Mouse (Mus musculus): ENCODE data around the gene Myo5a.
"Not testable (repeated sequence)": the region's sequence is repeated elsewhere in the genome, so short reads cannot be mapped to it uniquely, and the experiment has no call there.

Myo5a gene

GRCm38 (mm10) chr9:75209246-75209645 lies 138.4 kb downstream of the Myo5a start:
- no peak for DNase-seq

DNA sequence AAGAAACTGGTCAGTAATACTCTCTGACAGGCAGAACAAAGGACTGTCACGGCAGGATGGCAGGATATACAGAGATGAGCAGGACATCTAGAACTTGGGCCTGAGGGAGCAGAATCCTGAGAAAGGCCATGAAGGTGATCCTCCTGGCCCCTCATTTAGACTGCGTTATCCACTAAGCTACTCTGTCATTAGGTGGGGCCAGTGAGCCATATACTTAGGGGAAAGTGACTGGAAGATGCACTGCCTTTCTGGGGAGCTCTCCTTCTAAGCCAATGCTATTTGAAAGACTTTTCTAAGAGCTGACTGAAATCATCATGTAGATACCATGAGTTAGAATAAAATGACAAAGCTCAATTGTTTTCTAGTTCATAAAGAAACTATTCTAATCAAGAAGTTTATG lies 139.5 kb downstream of the Myo5a start:
- no peak for DNase-seq

GRCm38 (mm10) chr9:75214743-75215413 lies 144.1 kb downstream of the Myo5a start:
- DNase-seq: no peak

DNA sequence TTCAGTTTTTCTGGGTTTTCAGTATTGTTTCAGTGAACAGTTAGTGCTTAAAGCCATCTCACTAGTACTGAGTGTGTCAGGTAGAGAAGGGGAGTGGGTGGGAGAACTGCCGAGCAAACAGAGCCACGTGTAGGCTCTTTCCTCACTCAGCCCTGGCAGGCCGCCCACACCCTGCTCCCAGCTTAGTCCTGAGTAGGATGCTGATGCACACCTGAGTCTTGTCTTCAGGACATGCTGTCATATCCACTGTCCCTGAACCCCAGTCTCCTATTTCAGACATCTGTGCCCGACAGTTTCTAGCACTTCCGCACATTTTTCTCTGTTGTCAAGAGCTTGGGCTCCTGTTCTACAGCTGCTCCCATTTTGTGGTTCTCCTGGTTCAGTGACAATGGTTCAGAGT lies 149.1 kb downstream of the Myo5a start:
- no peak for DNase-seq

- DNase-seq: peak; percentile 57 to 78
These were observed 150.8 kb downstream of the Myo5a start for GRCm38 (mm10) chr9:75221420-75222287.

DNA sequence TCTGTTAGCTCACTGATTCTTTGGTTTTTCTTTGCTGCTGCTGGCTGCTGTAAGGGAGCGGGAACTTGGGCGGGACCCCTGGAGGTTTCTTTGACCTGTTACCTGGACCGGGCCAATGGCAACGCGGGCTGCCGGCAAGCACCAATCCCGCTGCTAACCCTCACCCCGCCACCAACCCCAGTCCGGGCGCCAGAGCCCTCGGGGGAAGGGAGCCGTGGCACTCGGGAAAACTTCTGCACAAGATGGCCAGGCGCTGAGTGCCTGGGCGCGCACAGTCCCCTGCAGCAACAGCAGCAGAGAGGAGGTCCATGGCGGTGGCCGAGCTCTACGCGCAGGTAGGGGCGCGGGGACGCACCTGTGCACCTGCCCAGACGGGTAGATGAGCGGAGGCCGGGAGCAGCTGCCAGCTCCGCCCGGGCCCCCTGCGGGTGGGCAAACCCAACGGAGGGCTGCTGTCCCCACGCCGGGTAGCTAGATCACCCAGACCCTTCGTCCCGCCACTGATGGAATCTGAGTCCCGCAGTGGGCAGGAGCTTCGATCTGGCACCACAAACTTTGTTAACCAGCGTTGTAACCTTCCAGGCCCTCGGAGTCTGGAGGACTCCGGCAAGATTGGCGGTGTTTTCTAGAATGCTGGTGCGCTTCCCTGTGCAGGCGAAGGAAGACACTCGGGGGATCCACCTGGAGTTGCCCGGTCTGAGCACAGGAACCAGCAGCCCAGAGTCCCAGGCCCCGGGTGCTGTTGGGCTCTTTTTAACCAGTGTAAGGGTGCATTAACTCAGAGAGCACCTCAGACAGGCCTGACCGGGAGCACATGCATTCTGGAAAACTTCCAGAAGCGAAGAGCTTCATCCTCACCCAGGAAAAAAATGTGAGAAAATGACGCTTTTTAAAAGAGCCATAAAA lies 161.3 kb downstream of the Myo5a start, which contains the start of gene Myo5c:
Gene Myo5c, plus strand, starts transcription at position 180 of the 906 bp plus-strand sequence.
- peak; percentile 75 to 87 for DNase-seq

GRCm38 (mm10) chr9:75232860-75233259 lies 162.0 kb downstream of the Myo5a start:
- DNase-seq: no peak

DNA sequence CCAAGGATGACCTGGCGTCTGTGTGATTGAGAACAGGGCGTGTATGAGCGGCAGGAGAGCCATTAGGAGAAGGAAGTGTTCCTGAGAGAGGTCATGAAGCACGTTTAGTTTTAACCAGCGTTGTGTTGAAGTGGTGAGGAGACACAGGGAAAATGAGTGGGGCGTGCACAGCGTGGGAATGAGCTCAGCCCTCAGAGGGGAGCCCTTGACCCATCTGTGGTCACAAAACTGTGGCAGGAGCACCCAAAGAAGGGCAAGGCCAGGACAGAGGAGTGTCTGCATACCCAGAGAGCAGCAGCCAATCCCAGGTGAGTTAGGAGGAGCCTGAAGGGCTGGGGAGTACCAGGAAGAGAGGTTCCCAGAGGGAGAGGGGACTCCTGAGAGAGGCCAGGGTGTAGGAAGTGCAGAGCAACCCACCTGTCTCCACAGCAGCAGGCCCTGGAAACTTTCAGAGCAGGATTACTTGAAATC lies 163.5 kb downstream of the Myo5a start:
- peak; percentile 53 to 82 for DNase-seq

DNA sequence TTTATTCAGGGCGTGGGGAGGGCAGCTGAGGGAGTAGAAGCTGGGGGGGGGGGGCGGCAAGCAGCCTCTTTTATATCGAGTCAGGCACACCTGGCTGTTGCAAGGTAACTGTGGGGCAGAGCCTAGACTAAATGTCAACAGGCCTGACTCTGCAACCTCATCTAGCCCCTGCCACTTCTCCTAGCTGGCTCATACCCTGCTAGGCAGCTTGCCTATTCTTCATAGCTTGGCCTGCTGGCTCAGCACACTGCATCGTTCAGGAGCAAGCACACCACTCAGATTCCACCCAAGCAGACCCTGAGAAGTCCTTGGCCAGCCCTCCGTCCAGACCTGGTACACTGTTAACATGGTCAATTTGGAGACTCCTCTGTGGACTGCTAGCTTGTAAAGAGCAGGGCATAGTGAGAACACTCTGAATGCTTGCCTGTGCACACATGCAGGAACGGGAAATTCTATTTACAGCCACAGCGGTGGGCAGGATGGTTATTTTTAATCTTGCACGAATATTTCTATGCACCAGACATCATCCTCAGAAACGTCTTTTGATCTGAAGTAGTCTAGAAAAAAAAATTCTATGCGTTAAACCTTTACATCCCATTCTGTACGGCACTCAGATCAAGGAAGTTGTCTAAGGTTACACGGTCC lies 164.3 kb downstream of the Myo5a start:
- no peak for DNase-seq

GRCm38 (mm10) chr9:75235696-75236095 lies 164.9 kb downstream of the Myo5a start:
- no peak for DNase-seq

DNA sequence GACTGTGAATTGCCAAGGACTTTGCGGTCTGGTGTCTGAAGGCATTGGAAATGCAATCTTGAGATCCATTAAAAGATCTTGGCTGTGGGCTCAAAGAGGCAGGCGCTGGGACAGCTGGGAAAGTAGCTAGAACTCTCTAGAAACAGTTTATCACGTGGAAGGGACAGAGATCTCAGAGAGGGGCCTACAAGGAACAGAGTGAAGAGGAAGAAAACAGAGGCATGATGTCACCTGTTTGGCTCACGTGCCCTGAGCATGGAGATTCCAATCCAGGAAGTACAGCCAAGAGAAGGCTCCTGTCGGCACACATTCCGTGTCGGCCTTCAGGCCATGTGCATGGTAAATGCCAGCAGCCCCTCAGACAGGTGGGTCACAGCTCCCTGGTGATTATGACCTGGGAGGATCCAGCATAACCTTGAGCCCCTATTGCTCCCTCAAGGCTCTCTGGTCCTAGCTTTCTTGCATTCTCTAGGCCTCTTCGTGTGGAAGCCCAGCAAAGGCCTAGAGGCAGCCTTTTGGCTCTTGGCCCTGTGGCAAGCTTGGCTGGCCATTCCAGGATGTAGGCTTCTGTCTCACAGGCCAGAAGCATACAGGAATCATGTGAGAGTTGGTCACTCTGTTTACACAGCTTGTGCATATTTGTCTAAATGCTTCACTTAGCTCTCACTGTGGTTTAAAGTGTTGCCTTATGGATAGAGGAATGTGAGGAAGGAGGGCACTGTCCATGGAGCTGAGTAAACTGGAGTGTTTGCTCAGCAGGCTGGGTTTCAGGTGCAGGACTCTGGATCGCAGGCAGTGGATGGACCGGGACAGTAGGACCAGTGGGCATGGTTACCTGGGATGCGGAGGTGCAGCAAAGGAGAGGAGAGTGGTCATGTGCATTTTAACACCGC lies 165.8 kb downstream of the Myo5a start:
- DNase-seq: peak; percentile 68 to 81

DNA sequence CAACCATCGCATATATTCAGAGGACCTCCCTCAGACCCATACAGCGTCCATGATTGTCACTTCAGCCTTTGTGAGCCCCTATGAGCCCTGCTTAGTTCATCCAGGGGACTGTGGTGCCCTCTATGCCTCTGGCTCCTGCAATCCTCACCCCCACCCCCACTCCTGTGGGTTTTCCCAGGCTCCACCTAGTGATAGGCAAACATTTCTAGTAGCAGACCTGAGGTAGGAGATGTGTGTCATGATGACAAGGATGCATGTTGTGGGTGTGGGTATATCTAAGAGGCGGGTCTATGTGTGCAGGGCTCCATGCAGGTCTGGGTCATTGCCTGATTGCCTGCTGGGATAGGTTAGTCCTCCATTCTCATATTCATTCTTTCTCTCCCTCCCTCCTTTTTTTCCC lies 167.4 kb downstream of the Myo5a start:
- no peak for DNase-seq

- DNase-seq: no peak
These were observed 172.2 kb downstream of the Myo5a start for GRCm38 (mm10) chr9:75243052-75243451.

GRCm38 (mm10) chr9:75243730-75244406 lies 173.1 kb downstream of the Myo5a start:
- DNase-seq: peak; percentile 71 to 81

DNA sequence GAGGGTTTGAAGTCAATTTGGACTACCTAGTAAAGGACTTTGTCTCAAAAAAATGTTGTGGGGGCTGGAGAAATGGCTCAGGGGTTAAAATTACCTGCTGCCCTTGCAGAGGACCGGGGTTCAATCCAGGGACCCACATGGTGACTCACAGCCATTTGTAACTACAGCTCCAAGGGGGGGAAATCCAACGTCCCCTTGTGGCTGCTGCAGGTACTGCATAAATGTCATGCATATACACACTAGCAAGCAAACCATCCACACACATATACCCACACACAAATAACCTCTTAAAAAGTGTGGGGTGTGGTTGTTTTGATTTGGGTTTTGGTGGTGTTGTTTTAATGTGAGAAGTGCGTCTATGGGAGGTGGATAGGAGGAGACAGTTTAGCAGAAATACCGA lies 173.7 kb downstream of the Myo5a start:
- DNase-seq: no peak

- no peak for DNase-seq
These were observed 175.5 kb downstream of the Myo5a start for GRCm38 (mm10) chr9:75246080-75246930.

GRCm38 (mm10) chr9:75247870-75248269 lies 177.1 kb downstream of the Myo5a start:
- DNase-seq: no peak

- no peak for DNase-seq
These were observed 177.5 kb downstream of the Myo5a start for GRCm38 (mm10) chr9:75248359-75248758.

GRCm38 (mm10) chr9:75248874-75249273 lies 178.1 kb downstream of the Myo5a start:
- DNase-seq: no peak

DNA sequence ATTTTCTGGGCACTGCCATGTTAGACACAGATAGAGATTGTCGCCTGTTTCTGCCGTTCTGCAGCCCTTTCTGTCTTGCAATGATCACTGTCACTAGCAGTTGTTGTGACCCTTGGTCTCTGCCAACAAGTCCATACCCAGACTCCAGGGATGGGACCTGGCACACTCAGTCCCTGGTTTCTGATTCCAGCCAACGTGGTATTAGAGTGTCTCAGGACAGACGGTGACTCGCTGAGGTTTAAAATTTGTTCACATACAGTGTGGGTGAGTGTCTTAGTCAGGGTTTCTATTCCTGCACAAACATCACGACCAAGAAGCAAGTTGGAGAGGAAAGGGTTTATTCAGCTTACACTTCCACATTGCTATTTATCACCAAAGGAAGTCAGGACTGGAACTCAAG lies 182.3 kb downstream of the Myo5a start:
- not testable (repeated sequence) for DNase-seq

Data from lung, postnatal 4 days (tissue).